Mouse (Mus musculus) thymus, postnatal 25 days (tissue): ENCODE measurements at regions not wholly inside any gene's neighbourhood (a gene's known extent, or its start where the extent isn't known, plus 50 kb on each side); places are given as distances from the start of the nearest gene placed in this dataset.

ENCODE experiments used
- DNase-seq: peaks from one replicate; pipeline ENCODE4 v3.0.0; 2022

DNA sequence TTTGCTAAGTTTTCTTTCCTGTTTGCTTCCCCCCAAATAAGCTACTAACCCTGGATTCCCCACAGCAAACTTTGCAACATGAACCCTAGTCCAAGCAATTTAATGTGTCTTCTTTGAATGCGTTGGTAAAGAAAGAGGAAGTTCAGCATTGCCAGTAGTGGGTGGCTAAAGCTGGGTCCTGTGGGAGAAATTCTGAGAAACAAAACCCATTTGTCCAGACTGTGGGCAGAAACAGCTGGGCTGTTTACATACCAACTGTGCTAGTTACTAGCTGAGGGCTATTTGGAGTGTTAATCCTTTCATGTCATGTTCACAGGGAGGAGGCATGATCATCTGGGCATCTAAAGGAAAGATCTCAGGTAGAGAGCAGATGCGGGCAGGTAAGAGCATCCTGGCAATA, 51.8 kb upstream of the 1190002N15Rik start:
- no peak for DNase-seq

GRCm38 (mm10) chr9:94604993-94605392, 64.7 kb upstream of the Slc9a9 start:
- no peak for DNase-seq

DNA sequence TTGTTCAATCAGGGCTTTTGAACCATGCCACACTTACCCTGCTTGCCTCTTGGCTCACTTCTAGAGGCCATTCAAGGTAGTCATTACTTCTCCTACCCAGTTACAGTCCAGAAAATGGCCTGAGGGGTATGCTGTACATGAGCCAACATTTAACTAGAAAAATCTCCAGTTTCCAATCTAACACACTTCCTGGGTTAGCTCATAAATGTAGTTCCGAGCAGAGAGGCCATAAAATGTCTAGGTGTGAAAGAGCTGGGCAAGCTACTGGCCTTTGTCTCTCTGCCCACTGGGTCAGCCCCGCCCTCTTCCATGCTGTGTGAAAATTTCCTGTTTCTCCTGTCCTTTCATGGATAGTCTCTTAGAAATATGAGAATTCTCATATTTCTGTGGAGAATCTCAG, 63.3 kb upstream of the Slc9a9 start:
- DNase-seq, result no peak

DNA sequence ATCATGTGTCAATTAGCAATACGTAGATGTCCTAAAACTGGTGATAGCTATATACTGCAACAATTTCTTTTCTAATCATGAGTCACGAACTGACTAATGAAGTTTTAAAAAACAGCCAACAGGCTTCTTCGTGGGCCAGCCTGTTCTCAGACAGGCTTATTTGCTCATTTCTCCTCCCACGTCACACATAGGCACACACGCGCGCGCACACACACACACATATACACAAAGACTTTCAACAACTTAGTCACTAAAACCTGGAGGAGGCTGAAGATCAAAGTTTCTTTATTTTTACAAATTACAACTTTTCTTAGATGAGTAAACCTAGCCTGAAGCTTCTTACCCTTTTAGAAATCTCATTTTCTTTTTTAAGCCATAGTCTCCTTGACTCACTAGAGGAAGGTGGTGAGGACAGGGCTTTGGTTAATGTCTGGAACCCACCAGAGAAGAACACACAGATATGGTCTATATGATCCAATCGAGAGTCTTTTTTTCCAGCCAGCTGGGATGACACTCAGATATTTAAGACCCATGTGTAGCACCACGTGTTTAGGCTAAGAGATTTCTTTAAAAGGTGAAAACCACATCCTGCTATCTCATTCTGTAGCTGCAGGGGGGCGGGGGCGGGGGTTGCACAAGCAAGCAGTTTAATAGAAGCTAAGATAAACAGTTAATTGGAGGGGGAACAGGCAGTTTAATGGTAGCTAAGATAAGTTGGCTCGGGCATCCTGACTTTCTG, 62.5 kb upstream of the Slc9a9 start:
- DNase-seq, result no peak

GRCm38 (mm10) chr9:94607750-94608106, 62.0 kb upstream of the Slc9a9 start:
- DNase-seq, result no peak

DNA sequence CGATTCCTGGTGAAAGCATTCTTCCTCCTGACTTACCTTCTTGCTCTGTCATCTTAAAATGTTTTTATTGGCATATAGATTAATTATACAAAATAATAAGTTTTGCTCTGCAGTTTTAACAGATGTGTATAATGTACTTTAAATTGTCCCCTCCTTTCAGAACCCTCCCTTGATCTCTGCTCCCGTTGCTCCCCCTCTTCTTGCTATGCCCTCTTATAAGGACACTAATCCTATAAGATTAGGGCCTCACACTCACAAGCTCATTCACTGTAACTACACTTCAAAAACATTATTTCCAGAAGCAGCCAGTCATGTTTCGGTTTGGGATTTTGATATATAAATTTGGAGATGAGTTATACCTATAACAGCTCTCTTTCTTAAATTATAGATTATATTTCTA, 59.6 kb upstream of the Slc9a9 start:
- DNase-seq, result no peak

DNA sequence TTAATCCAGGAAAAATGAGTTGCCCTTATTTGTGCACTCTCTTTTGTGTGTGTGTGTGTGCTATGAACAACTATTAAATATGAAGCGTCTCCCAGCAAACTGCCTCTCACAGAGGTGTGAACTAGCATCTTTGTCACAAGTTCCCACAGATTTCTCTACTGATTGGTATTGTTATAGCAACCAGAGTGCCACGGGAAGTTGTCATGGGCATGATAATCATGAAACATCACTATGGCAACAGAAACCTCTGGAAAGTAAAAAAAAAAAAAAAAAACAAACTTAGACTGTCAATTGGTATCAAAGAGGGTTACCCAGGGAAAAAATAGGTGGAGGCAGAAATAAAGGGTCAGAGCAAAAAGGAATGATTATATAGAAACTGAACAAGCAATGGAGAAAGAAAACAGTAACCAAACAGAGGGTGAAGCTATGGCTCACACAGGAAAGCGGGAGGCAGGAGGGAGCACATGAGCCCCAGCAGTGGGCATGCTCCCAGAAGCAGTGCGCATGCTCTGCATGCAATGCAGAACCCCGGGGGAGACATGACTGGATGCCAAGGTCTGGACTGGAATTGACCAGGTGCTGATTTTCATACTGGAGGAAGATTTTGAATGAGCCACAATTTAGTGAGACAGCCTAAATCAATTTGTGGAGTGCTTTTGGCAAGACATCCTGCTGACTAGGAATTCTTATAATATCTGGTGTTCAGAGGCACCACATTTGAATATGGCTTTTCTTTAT, 58.9 kb upstream of the Slc9a9 start:
- no peak for DNase-seq

GRCm38 (mm10) chr9:94613891-94614671, 55.6 kb upstream of the Slc9a9 start:
- peak; percentile 53 for DNase-seq

- DNase-seq, result no peak
Observed at GRCm38 (mm10) chr9:94615205-94615604, 54.5 kb upstream of the Slc9a9 start.

DNA sequence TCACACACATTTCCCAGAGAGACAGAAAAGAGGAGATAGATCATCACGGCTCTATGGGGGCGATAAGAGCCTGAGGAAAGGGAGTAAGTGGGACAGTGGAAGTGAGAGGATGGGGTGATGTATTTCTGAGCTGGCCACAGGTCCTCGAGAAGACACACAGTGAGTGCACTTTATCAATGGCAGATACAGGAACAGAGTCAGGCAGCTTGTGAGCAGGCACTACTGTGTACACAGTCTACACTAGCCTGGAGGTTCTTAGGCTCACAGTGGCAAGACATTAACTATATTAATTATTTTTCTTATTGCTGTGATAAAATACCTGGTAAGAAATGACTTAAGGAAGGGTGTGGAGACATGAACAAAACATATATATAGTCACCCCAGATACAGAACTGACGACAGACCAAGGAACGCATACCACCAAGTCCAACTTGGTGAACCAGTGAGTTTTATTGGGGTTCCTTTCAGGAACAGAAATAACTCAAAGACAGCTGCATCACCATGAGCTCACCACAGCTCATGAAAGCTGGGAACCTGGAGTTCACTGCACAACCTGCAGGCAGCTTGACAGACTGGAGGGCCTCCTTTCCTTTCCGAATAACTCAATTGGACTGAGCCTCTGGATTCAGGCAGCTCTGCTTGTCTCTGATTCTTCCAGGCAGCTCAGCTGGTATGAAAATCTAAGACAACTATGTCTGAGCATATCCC, 51.5 kb upstream of the Slc9a9 start:
- no peak for DNase-seq
